Mouse (Mus musculus) cerebellum, adult 18-20 months (tissue): ENCODE measurements around the gene Zzef1.
"Not testable (repeated sequence)": the region's sequence is repeated elsewhere in the genome, so short reads cannot be mapped to it uniquely, and the experiment has no call there.

ENCODE experiments used
- DNase-seq, 2 experiments: peaks; one replicate each; pipeline ENCODE4 v3.0.0; 2021

The Zzef1 gene

GRCm38 (mm10) chr11:72795455-72796295 is at the start of gene Zzef1, which contains the start of gene Cyb5d2:
Gene Zzef1, plus strand, starts transcription at chr11:72796226.
Gene Cyb5d2, minus strand, starts transcription at chr11:72796142.
- DNase-seq, result peak; percentile 92 to 96

- no peak for DNase-seq
These were observed 44.1 kb upstream of the Zzef1 start for GRCm38 (mm10) chr11:72751956-72752355.

GRCm38 (mm10) chr11:72758316-72758715 is 37.7 kb upstream of the Zzef1 start:
- peak; percentile 16 to 31 for DNase-seq

GRCm38 (mm10) chr11:72759581-72759980 is 36.4 kb upstream of the Zzef1 start:
- no peak for DNase-seq

- no peak for DNase-seq
These were observed 35.2 kb upstream of the Zzef1 start for GRCm38 (mm10) chr11:72760781-72761180.

- DNase-seq, result no peak
These were observed 31.8 kb upstream of the Zzef1 start for GRCm38 (mm10) chr11:72764270-72764669.

GRCm38 (mm10) chr11:72767716-72768115 is 28.3 kb upstream of the Zzef1 start:
- DNase-seq, result no peak

- no peak for DNase-seq
These were observed 27.0 kb upstream of the Zzef1 start for GRCm38 (mm10) chr11:72769061-72769460.

GRCm38 (mm10) chr11:72770324-72770723 is 25.7 kb upstream of the Zzef1 start:
- no peak for DNase-seq

- DNase-seq, result no peak
These were observed 25.2 kb upstream of the Zzef1 start for GRCm38 (mm10) chr11:72770816-72771215.

GRCm38 (mm10) chr11:72771461-72771860 is 24.6 kb upstream of the Zzef1 start:
- no peak for DNase-seq

GRCm38 (mm10) chr11:72772611-72773010 is 23.4 kb upstream of the Zzef1 start:
- not testable (repeated sequence) for DNase-seq

- no peak for DNase-seq
These were observed 17.1 kb upstream of the Zzef1 start for GRCm38 (mm10) chr11:72778957-72779356.

GRCm38 (mm10) chr11:72782103-72782502 is 13.9 kb upstream of the Zzef1 start:
- no peak for DNase-seq

GRCm38 (mm10) chr11:72782503-72782902 is 13.5 kb upstream of the Zzef1 start:
- DNase-seq, result no peak

GRCm38 (mm10) chr11:72792033-72792432 is 4.0 kb upstream of the Zzef1 start:
- DNase-seq, result no peak

- DNase-seq, result no peak
These were observed 924 bp upstream of the Zzef1 start for GRCm38 (mm10) chr11:72795149-72795454.

- DNase-seq, result peak in 1 of 2 experiments; percentile 29
These were observed 266 bp downstream of the Zzef1 start for GRCm38 (mm10) chr11:72796296-72796687.

- no peak for DNase-seq
These were observed 830 bp downstream of the Zzef1 start for GRCm38 (mm10) chr11:72796773-72797338.

GRCm38 (mm10) chr11:72798112-72798511 is 2.1 kb downstream of the Zzef1 start:
- DNase-seq, result no peak

- DNase-seq, result no peak
These were observed 5.2 kb downstream of the Zzef1 start for GRCm38 (mm10) chr11:72801182-72801581.

- DNase-seq, result no peak
These were observed 7.0 kb downstream of the Zzef1 start for GRCm38 (mm10) chr11:72803038-72803437.

GRCm38 (mm10) chr11:72804586-72804985 is 8.6 kb downstream of the Zzef1 start:
- no peak for DNase-seq

- no peak for DNase-seq
These were observed 9.2 kb downstream of the Zzef1 start for GRCm38 (mm10) chr11:72805232-72805631.

GRCm38 (mm10) chr11:72806556-72806955 is 10.5 kb downstream of the Zzef1 start:
- DNase-seq, result peak; percentile 37 to 53
